Mouse (Mus musculus) intestine, embryonic 15.5 days (tissue): Measurements from ENCODE around the gene Otulin. TPM values are rescaled to one million over a fixed set of nuclear protein-coding genes. Genes with fewer than 3 reads are reported as not detected.

Experiments
- ATAC-seq: fragments of 200-750 bp; cut with Nextera tagmentation; 2 replicates; pipeline ENCODE4 v1.8.0; 2017; ENCODE audit warnings: moderate TSS enrichment, moderate library complexity
- H3K27ac ChIP-seq: fragments of 300-500 bp; sonication (generic); 2 replicates; pipeline ENCODE4 v1.5.1; 2015; ENCODE audit warnings: mild to moderate bottlenecking, inconsistent platforms
- H3K27me3 ChIP-seq: fragments of 300-500 bp; sonication (generic); replicated peaks from 2 replicates; pipeline ENCODE4 v1.6.1; 2015; ENCODE audit warnings: inconsistent platforms
- H3K36me3 ChIP-seq: fragments of 300-500 bp; sonication (generic); 2 replicates; pipeline ENCODE4 v1.6.1; 2015; ENCODE audit warnings: inconsistent platforms
- H3K4me1 ChIP-seq: fragments of 300-500 bp; sonication (generic); replicated peaks from 2 replicates; pipeline ENCODE4 v1.6.1; 2015; ENCODE audit warnings: inconsistent platforms
- H3K4me2 ChIP-seq: fragments of 300-500 bp; sonication (generic); replicated peaks from 2 replicates; pipeline ENCODE4 v1.6.1; 2015; ENCODE audit warnings: mild to moderate bottlenecking, inconsistent platforms
- H3K4me3 ChIP-seq: fragments of 300-500 bp; sonication (generic); replicated peaks from 2 replicates; pipeline ENCODE4 v1.5.1; 2015; ENCODE audit warnings: inconsistent platforms
- H3K9ac ChIP-seq: fragments of 300-500 bp; sonication (generic); 2 replicates; pipeline ENCODE4 v1.6.1; 2015; ENCODE audit warnings: inconsistent platforms
- H3K9me3 ChIP-seq: fragments of 300-500 bp; sonication (generic); 2 replicates; pipeline ENCODE4 v1.6.1; 2016; ENCODE audit warnings: inconsistent platforms
- WGBS: fragments of 180-500 bp; shearing (Covaris S2); methylation state at CpG from one replicate; pipeline ENCODE4 v1.1.7; 2015; 5-methylcytosine and 5-hydroxymethylcytosine counted together
- polyA plus RNA-seq: library from polyadenylated mRNA; unstranded; fragments of >200 nt; fragmentation: Nextera tagmentation; extraction: Ambion mirVana; gene quantifications from 2 replicates; pipeline ENCODE4 v1.2.1, GENCODE M21; 2015

The Otulin gene
- 31.3 and 32.8 TPM in 2 replicates for polyA plus RNA-seq

DNA sequence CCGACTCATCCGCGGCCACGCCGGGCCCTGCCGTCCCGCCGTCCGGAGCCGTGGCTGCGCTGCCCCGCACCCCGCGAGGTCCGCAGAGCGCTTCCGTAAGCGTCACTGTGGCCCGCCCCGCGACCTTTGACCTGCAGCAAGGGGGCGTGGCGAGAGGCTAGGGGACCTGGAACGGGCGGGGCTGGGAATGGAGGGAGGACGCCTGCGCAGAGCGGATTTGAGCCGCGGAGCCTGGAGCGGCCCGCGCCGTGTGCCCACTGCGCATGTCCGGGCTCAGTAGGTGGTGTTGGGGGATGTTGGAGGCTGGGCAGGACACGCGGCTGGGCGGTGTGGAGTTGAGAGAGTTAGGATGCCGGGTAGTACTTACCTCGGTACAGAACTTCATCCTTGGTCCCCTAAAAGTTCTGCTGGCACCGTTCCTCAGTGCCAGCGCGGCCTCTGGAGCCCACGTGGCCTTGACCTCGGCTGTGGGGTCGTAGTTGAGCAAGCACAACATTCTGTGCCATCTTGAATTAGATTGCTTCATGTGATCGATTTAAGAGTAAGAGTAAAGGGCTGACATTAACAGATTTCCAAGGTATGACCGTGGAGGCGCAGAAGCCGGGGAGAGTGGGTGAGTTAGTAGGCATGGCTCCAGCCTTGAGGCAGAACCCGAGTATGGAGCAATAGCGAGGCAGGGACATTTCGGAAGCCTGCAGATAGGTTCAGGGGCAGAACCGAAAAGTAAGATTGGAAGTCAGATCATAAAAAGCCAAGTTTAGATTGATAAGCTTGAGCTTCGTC, at the start of gene Otulin:
Otulin (minus strand) TSS at position 93 of the 783 bp plus-strand sequence.
- H3K27me3 ChIP-seq: no peaks in the 10 kb centered on the region
- peak within 1 kb of the TSS; percentile 99 for H3K4me3 ChIP-seq
- peaks cover 6% of the 10 kb centered on the region for H3K4me1 ChIP-seq
- peak; percentile 100 for ATAC-seq
- H3K9ac ChIP-seq: peak within 1 kb of the TSS; percentile 81
- H3K36me3 ChIP-seq: 0 out of 2 replicates have a peak, but pooled peaks cover 5% of the 10 kb centered on the region
- H3K4me2 ChIP-seq: peak within 1 kb of the TSS; percentile 81
- H3K9me3 ChIP-seq: no peaks in the 10 kb centered on the region
- H3K27ac ChIP-seq: peak within 1 kb of the TSS; percentile 68
- 6% methylated on average over 56 of the region's 56 CpGs for WGBS

DNA sequence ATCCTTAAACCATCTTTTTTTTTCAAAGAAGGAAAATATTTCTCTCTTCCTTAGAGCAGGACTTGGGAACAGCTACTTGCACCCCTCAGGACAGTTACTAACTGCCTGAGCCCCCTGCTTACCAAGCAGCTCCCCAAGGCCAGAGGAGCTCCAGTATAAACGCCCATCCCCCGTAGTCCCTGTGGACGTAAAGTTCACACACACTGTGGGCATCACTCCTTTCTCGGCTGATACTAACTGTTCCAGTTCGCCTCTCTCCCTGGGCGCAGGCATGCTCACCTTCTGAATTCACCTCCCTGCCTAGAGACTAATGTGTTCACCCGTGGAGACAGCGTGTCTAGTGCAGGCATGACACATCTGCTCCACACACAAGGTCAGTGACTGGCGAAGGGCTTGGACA, 48.0 kb upstream of the Otulin start:
- Histone ChIP-seq H3K27me3 (no peaks in the 10 kb centered on the region), H3K9me3 (no peaks in the 10 kb centered on the region), H3K36me3 (no peaks in the 10 kb centered on the region), H3K9ac (no peak overlapping the region), H3K4me2 (no peak overlapping the region), H3K4me3 (no peak overlapping the region), H3K27ac (no peak overlapping the region), H3K4me1 (peaks cover 11% of the 10 kb centered on the region)
- ATAC-seq: no peak
- WGBS: 80% methylated on average over 9 of the region's 9 CpGs

DNA sequence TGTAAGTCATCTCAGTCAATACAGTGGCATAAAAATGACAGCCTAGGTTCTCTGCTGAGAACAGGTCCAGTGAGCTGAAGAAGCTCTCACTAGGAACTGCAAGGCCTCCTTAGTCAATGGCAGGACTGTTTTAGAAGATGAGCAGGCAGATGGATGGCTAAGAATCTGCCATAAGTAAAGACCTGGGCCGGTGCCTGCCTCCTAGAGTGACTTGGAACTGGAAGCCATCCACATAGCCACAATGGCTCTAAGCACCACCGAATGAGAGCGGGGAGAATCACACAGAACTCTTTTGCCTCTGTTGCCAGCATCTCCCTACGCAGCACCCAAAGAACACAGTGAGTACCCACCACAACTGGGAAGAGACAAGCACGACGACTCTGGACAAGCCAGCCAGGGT, 47.3 kb upstream of the Otulin start:
- Histone ChIP-seq H3K4me1 (peaks cover 11% of the 10 kb centered on the region), H3K27me3 (no peaks in the 10 kb centered on the region), H3K9ac (no peak overlapping the region), H3K36me3 (no peaks in the 10 kb centered on the region), H3K9me3 (no peaks in the 10 kb centered on the region), H3K27ac (no peak overlapping the region), H3K4me3 (no peak overlapping the region), H3K4me2 (no peak overlapping the region)
- WGBS: 88% methylated on average over 6 of the region's 6 CpGs
- ATAC-seq: no peak

DNA sequence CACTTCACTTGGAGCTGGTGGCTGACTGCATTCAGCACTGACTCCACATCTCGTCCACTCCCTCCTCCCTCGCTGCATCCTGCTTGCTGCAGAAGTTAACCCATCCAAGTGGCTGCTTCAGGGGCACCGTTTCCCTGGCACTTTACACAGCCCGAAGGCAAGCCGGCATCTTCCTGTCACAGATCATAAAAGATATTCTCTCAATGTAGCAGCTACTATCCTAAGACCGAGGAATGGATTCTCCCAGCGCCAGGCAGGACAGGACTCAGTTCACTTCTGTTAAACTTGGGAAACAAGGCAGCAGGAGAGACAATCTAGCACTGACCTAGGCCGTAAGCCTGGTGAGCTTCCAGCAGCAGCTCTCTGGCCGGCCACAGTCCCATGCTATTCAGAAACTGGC, 45.7 kb upstream of the Otulin start:
- H3K36me3 ChIP-seq: no peaks in the 10 kb centered on the region
- no peaks in the 10 kb centered on the region for H3K27me3 ChIP-seq
- no peak for ATAC-seq
- H3K4me1 ChIP-seq: peaks cover 7% of the 10 kb centered on the region; the same call in 1 of the 2 replicates
- no peaks in the 10 kb centered on the region for H3K9me3 ChIP-seq
- H3K4me3 ChIP-seq: no peak overlapping the region
- H3K4me2 ChIP-seq: no peak overlapping the region
- H3K27ac ChIP-seq: no peak overlapping the region
- no peak overlapping the region for H3K9ac ChIP-seq
- WGBS: 67% methylated on average over 9 of the region's 9 CpGs

DNA sequence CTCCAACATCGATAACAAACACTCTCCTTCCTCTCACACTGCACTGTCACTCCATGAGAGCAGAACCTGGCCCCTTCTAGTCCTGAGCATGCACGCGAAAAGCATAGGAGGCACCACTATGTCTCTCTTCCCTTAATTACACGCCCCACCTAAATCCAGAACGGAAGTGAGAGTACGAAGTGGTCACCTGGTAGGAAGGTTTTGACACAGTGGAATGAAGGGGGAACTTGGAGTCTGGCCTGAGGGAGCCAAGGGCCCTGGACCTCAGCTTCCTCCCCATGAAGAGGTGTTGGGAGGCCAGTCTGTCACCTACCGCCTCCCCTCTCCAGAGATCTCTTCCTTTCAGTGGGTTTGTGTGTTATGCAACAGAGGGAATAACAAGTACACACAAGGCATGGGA, 44.6 kb upstream of the Otulin start:
- WGBS: 85% methylated on average over 7 of the region's 7 CpGs

DNA sequence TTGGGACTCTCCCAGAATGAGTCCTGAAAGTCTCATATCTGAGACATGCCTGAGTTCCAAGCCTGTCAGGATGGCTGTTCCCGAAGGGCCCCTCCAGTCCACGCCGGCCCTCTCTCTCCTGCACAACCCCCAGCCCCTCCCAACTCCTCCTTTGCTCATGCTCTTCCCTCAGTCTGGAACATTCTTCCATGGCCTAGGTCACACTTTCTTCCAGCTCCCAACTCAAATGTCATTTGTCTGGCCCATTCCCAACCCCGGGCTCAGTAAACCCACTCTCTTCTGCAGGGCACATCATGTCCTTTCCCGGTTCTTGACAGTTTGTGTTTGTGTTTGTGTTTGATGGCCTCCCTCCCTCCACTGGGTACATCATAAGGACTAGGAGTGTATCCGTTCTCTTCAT, 43.5 kb upstream of the Otulin start:
- ATAC-seq: no peak
- H3K27ac ChIP-seq: no peak overlapping the region
- H3K4me3 ChIP-seq: no peak overlapping the region
- 78% methylated on average over 6 of the region's 6 CpGs for WGBS
- no peak overlapping the region for H3K4me2 ChIP-seq
- H3K27me3 ChIP-seq: no peaks in the 10 kb centered on the region
- no peaks in the 10 kb centered on the region for H3K36me3 ChIP-seq
- H3K9ac ChIP-seq: no peak overlapping the region
- H3K4me1 ChIP-seq: 0 out of 2 replicates have a peak, but pooled peaks cover 3% of the 10 kb centered on the region
- H3K9me3 ChIP-seq: no peaks in the 10 kb centered on the region

More for the DNA sequence above, 44.6 kb upstream of the Otulin start:
- no peak for ATAC-seq
- Histone ChIP-seq H3K9me3 (no peaks in the 10 kb centered on the region), H3K27me3 (no peaks in the 10 kb centered on the region), H3K4me2 (no peak overlapping the region), H3K4me3 (no peak overlapping the region), H3K27ac (no peak overlapping the region), H3K4me1 (0 out of 2 replicates have a peak, but pooled peaks cover 3% of the 10 kb centered on the region), H3K36me3 (no peaks in the 10 kb centered on the region), H3K9ac (no peak overlapping the region)

DNA sequence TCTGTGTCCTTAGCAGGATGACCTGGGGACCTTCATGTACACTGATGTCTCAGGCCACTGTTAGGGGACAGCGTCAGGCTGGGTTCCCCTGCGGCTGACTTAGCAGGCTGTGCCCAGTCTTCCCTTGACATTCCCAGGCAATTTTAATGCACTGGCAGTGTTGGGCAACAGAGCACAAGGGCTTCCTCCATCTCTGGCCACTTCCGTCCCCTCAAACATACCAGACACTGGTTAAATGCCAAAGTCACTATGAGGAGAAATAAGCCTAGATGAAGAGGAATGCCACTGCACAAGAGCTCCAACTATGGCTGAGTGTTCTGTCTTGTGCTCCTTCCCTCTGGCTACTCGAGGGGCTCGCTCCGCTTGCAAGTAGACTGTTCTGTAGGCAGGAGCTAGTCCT, 42.7 kb upstream of the Otulin start:
- no peak for ATAC-seq
- Histone ChIP-seq H3K4me2 (no peak overlapping the region), H3K9ac (no peak overlapping the region), H3K9me3 (no peaks in the 10 kb centered on the region), H3K27me3 (no peaks in the 10 kb centered on the region), H3K4me3 (no peak overlapping the region), H3K36me3 (no peaks in the 10 kb centered on the region), H3K27ac (no peak overlapping the region), H3K4me1 (0 out of 2 replicates have a peak, but pooled peaks cover 3% of the 10 kb centered on the region)
- 87% methylated on average over 6 of the region's 6 CpGs for WGBS

DNA sequence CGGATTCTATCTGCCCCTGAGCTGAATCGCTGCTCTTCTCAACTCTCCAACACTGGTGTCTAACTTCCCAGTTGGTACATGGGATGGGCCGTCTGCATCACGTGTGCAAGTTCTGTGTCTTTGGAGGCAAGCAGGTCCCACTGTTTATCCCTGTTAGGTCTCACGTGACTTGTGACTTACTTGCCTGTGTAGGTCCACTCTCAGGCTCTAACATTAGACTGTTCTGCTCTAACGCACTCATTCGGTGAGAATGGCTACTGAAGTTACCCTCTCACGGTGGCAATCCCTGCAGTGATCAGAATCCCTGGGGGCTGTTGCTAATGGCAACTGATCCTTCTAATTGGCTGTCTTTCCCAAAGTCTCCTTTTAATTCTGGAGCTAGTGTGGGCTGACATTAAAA, 41.8 kb upstream of the Otulin start:
- H3K27ac ChIP-seq: no peak overlapping the region
- no peaks in the 10 kb centered on the region for H3K36me3 ChIP-seq
- no peak overlapping the region for H3K4me3 ChIP-seq
- H3K9ac ChIP-seq: no peak overlapping the region
- 84% methylated on average over 8 of the region's 8 CpGs for WGBS
- 0 out of 2 replicates have a peak, but pooled peaks cover 3% of the 10 kb centered on the region for H3K4me1 ChIP-seq
- ATAC-seq: no peak
- no peaks in the 10 kb centered on the region for H3K9me3 ChIP-seq
- no peaks in the 10 kb centered on the region for H3K27me3 ChIP-seq
- H3K4me2 ChIP-seq: no peak overlapping the region

DNA sequence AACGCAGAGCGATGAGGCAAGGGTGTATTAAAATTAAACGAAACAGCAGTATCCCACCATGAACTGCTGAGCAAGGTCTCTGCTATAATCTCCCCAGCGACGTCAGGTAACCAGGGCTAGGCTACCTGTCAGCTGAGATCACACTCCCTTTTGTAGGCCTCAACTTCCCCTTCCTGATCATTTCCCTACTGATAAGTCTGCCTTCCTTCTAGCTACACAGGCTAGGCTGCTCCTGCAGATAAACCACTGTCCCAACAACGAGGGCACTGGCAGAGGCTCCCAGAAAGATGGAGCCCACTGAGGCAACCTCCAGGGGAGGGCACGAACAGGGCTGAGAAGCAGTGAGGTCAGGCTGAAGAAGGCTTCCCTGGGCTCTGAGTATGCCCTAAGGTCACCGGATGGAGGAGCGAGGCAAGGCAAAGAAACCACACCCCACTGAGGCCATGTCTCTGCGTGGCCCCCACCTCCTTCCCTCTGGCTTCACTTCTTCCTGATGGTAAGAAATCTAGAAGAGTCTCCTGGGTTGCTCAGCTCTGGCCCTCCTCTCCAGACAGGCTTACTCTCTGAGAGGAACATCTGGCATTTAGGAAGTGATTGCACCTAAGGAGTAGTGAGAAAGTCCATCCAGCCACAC, 41.2 kb upstream of the Otulin start:
- no peaks in the 10 kb centered on the region for H3K27me3 ChIP-seq
- H3K4me2 ChIP-seq: no peak overlapping the region
- H3K4me1 ChIP-seq: 0 out of 2 replicates have a peak, but pooled peaks cover 3% of the 10 kb centered on the region
- 87% methylated on average over 10 of the region's 10 CpGs for WGBS
- no peaks in the 10 kb centered on the region for H3K36me3 ChIP-seq
- ATAC-seq: no peak
- H3K9me3 ChIP-seq: no peaks in the 10 kb centered on the region
- no peak overlapping the region for H3K9ac ChIP-seq
- no peak overlapping the region for H3K4me3 ChIP-seq
- H3K27ac ChIP-seq: no peak overlapping the region

DNA sequence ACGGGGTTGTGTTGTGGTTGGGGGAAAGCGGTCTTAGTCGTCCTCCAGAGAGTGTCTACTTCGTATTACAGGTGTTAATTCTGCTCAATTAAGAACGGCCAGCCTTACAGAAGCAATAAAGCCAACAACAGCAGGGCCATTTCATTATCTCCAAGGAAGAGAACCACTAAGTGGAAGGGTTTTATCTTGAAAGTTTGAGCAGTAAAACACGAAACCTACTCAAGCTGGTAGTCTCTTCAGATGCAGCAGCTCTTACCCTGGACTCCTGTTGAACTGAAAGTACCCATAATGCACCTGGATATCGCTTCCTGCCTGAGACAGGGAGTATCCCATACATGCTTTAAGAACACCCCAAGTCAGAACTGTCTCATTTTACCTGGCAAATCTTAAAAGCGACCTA, 40.2 kb upstream of the Otulin start:
- Histone ChIP-seq H3K9me3 (no peaks in the 10 kb centered on the region), H3K27me3 (no peaks in the 10 kb centered on the region), H3K36me3 (no peaks in the 10 kb centered on the region), H3K9ac (no peak overlapping the region), H3K4me1 (no peaks in the 10 kb centered on the region), H3K4me3 (no peak overlapping the region), H3K4me2 (no peak overlapping the region), H3K27ac (no peak overlapping the region)
- no peak for ATAC-seq
- 77% methylated on average over 8 of the region's 8 CpGs for WGBS

DNA sequence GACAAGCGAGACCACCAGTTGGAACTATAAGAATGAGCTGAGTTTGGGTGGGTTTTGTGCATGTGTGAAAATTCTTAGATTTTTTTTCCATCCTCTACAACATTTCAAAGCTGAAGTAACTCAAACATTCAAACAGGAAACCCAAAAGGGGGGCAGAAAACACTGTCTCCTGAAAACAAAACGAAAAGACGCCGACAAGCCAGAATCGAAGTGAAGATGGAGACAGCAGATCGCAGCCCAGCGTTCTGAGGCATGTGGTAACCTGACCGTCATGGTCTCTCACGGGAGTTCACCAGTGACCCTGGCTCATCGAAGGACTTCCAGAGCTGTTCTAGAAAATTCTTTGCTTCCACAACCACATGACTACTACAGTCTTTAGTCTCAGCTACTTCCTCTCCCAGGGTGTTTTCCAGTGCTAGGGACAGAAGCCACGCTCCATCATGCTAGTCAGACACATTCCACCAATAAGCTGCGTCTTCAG, 39.5 kb upstream of the Otulin start:
- Histone ChIP-seq H3K9ac (no peak overlapping the region), H3K27ac (no peak overlapping the region), H3K36me3 (no peaks in the 10 kb centered on the region), H3K4me3 (no peak overlapping the region), H3K4me2 (no peak overlapping the region), H3K4me1 (0 out of 2 replicates have a peak, but pooled peaks cover 4% of the 10 kb centered on the region), H3K9me3 (no peaks in the 10 kb centered on the region), H3K27me3 (no peaks in the 10 kb centered on the region)
- 82% methylated on average over 12 of the region's 12 CpGs for WGBS
- ATAC-seq: no peak

DNA sequence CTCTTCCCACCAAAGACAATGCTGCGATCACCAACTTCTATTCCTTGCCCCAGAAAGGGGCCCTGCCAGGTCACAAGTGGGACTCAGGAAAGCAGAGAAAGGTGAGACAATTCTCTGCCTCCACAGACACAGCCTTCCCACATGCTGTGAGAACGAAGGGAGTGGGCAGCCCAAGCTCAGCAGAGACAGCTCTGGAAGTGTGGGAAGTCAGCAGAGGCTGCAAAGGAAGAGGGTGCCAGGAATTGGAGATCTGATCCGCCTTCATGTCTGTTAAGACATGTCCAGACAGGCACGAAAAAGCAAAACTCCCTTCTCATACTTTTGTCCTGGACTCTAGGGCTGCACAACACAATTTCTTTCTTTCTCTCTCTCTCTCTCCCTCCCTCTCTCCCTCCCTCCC, 38.8 kb upstream of the Otulin start:
- Histone ChIP-seq H3K27me3 (no peaks in the 10 kb centered on the region), H3K36me3 (no peaks in the 10 kb centered on the region), H3K9me3 (no peaks in the 10 kb centered on the region), H3K27ac (no peak overlapping the region), H3K9ac (no peak overlapping the region), H3K4me1 (0 out of 2 replicates have a peak, but pooled peaks cover 4% of the 10 kb centered on the region), H3K4me2 (no peak overlapping the region), H3K4me3 (no peak overlapping the region)
- 77% methylated on average over 4 of the region's 4 CpGs for WGBS
- no peak for ATAC-seq
